Mouse (Mus musculus) adipose tissue, adult 10 weeks (tissue): ENCODE measurements around the gene Olfr420. TPM values are rescaled to one million over a fixed set of nuclear protein-coding genes. Genes with fewer than 3 reads are reported as not detected.

Experiments used
- polyA plus RNA-seq: library from polyadenylated mRNA; stranded (reverse); fragments of 350-450 nt; fragmentation: Illumina TruSeq; extraction: RNeasy Lipid Tissue Mini Kit (QIAGEN cat#74804); gene quantifications from one replicate; pipeline ENCODE4 v1.2.3, GENCODE M21; 2014; ENCODE audit warnings: low read depth, low replicate concordance

Olfr420 gene
- polyA plus RNA-seq, result not detected

GRCm38 (mm10) chr1:174155333-174155732 is at the start of gene Olfr420:
Gene Olfr420, plus strand, starts transcription at chr1:174155633.

GRCm38 (mm10) chr1:174121062-174121461 is 34.4 kb upstream of the Olfr420 start, which contains the start of gene Olfr231:
Gene Olfr231, minus strand, starts transcription at chr1:174121162.

GRCm38 (mm10) chr1:174131217-174131616 is 24.2 kb upstream of the Olfr420 start, which contains the start of gene Olfr424:
Gene Olfr424, plus strand, starts transcription at chr1:174131517.

GRCm38 (mm10) chr1:174172605-174173004 is 17.2 kb downstream of the Olfr420 start, which contains the start of gene Spta1:
Gene Spta1, plus strand, starts transcription at chr1:174172776.

Other genes with a start within 250 kb of the Olfr420 start
- 9.6 TPM for gene Ifi211, start 242.6 kb upstream of the Olfr420 start, polyA plus RNA-seq
- 19.2 TPM for gene Mndal, start 213.1 kb upstream of the Olfr420 start, polyA plus RNA-seq
- gene Ifi203, start 213.0 kb upstream of the Olfr420 start, polyA plus RNA-seq, result 16.0 TPM
- gene Ifi202b, start 172.9 kb upstream of the Olfr420 start, polyA plus RNA-seq, result not detected
- gene Ifi205, start 123.8 kb upstream of the Olfr420 start, polyA plus RNA-seq, result 23.5 TPM
- gene Olfr433, start 114.9 kb upstream of the Olfr420 start, polyA plus RNA-seq, result not detected
- gene Olfr432, start 106.4 kb upstream of the Olfr420 start, polyA plus RNA-seq, result not detected
- gene Olfr430, start 89.0 kb upstream of the Olfr420 start, polyA plus RNA-seq, result not detected
- gene Olfr429, start 71.3 kb upstream of the Olfr420 start, polyA plus RNA-seq, result not detected
- not detected for gene Olfr427, start 58.7 kb upstream of the Olfr420 start, polyA plus RNA-seq
- gene Olfr231, start 34.5 kb upstream of the Olfr420 start, polyA plus RNA-seq, result not detected
- not detected for gene Olfr424, start 24.1 kb upstream of the Olfr420 start, polyA plus RNA-seq
- gene Spta1, start 17.1 kb downstream of the Olfr420 start, polyA plus RNA-seq, result 0.26 TPM
- gene Olfr419, start 96.4 kb downstream of the Olfr420 start, polyA plus RNA-seq, result not detected
- gene Mptx1, start 174.9 kb downstream of the Olfr420 start, polyA plus RNA-seq, result not detected
- gene Olfr417, start 209.5 kb downstream of the Olfr420 start, polyA plus RNA-seq, result not detected
- gene Olfr248, start 235.4 kb downstream of the Olfr420 start, polyA plus RNA-seq, result not detected